Mouse (Mus musculus) central nervous system, embryonic 11.5 days (tissue): Measurements from ENCODE around the gene Ssh1. TPM values are rescaled to one million over a fixed set of nuclear protein-coding genes. Genes with fewer than 3 reads are reported as not detected.

ENCODE experiments used
- polyA plus RNA-seq: library from polyadenylated mRNA; depleted of rRNA; stranded (reverse); fragments of >200 nt; gene quantifications from 2 replicates; pipeline ENCODE4 v1.2.3, GENCODE M21; 2012; rRNA removed

The Ssh1 gene
- 13.4 and 17.3 TPM in 2 replicates for polyA plus RNA-seq

DNA sequence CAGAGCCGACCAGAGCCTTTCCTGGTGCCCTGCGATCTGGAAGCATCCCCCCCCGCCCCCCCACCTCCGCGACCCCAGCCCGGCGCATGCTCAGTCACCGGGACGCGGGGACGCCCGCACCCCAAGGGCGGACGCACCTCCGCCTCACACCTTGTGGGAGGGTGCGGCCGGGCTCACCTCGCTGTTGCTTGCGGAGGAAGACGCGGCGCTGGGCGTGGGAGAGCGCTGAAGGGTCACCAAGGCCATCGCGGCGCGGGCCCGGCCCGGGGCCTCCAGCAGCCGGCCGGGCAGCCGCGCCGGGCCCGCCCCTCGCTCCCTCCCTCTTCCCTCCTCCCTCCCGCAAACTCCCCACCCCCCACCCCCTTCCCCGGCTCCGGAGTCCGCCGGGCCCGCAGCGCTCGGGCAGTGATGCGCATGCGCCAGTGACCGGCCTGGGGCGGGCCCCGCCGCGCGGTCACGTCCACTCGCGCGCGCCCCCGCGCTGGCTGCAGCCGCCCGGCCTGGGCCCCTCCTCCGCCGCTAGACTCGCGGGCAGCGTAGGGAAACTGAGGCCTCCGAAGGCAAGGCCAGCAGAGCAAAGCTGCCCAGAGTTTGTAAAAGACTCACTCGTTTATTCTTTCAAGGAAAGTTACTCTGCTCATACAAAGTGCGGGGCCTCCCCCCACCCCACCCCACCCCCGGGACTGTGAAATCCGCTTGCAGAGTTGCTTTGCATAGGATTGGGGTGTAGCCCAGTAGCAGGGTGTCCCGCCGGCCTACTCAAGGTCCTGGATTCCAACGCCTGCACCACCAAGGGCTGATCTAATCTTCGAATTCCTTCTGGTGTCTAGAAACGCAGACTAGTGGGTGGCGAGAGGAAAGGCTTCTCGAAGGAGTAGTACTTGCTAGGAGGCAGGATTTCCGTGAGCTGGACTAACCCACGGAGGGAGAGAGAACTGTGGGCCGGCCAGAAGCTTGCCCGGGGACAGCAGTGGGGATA lies at the start of gene Ssh1:
Ssh1 (minus strand) TSS at position 408 of the 979 bp plus-strand sequence.

GRCm38 (mm10) chr5:114003542-114003941 lies 9.8 kb upstream of the Ssh1 start, which contains the start of gene Dao:
Gene Dao, plus strand, starts transcription at chr5:114003703.

DNA sequence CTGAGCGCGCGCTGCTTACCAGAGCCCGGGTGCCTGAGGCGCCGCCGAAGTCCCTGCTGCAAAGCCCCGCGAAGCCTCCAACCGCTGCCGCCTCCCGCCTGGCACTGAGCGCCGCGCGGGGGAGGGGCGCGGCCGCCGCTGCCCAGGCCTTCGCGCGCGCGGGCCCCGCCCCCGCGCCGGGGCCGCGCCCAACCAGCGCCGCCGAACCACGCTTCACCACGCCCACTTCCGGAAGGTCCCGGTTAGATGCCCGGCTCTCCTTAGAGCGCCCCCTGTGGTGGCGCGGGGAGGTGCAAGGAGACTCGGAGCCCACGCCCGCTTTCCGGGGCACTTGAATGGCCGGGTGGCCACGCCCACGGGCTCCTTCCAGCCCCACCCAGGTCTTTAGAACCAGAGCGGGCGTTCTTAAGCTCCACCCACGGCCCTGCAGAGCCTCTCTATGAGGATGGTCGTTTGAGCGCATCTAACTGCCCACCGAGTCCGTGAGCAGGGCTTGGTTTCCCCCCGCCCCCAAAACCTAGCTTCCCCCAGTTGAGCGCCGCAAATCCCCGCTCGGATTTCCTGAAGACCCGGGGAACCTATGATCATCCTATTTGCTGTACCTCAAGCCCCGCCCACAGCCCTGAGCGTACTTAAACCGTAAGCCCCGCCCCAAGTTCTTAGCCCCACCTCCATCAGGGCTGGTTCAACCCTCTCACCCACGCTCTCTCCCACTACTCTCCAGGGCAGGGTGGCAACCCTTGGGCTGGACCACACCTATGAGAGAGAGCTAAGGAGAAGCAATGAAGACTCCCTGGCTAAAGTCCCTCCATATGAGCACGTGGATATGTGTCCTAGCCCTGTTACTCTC lies 84.9 kb downstream of the Ssh1 start, which contains the start of gene Coro1c:
Coro1c (minus strand) TSS at position 167 of the 850 bp plus-strand sequence.

Other genes with a start within 250 kb of the Ssh1 start
- 75.6 and 137 TPM in 2 replicates for gene Sart3, start 221.4 kb downstream of the Ssh1 start, polyA plus RNA-seq
- 92.1 and 146 TPM in 2 replicates for gene Iscu, start 221.1 kb downstream of the Ssh1 start, polyA plus RNA-seq
- gene Tmem119, start 193.4 kb downstream of the Ssh1 start, polyA plus RNA-seq = 11.4 and 34.8 TPM in 2 replicates
- 1.1 and 1.2 TPM in 2 replicates for gene Selplg, start 161.2 kb downstream of the Ssh1 start, polyA plus RNA-seq
- 134 and 165 TPM in 2 replicates for gene Coro1c, start 85.1 kb downstream of the Ssh1 start, polyA plus RNA-seq
- 0.07 TPM in 1 of 2 replicates, not detected in the other for gene Dao, start 9.8 kb upstream of the Ssh1 start, polyA plus RNA-seq
- 21.5 and 25.4 TPM in 2 replicates for gene Usp30, start 71.6 kb upstream of the Ssh1 start, polyA plus RNA-seq
- gene Svop, start 97.7 kb upstream of the Ssh1 start, polyA plus RNA-seq = 12.4 and 16.1 TPM in 2 replicates
- 13.1 and 20.6 TPM in 2 replicates for gene Alkbh2, start 134.3 kb upstream of the Ssh1 start, polyA plus RNA-seq
- 29.0 and 34.1 TPM in 2 replicates for gene Ung, start 136.5 kb upstream of the Ssh1 start, polyA plus RNA-seq
- 2.7 and 3.7 TPM in 2 replicates for gene Acacb, start 152.6 kb upstream of the Ssh1 start, polyA plus RNA-seq